Mouse (Mus musculus): ENCODE data around the gene Tspan5. TPM values are rescaled to one million over a fixed set of nuclear protein-coding genes. Genes with fewer than 3 reads are reported as not detected.

The Tspan5 gene
- total RNA-seq, 2 experiments from 2014 or later = 7.0 to 9.1 TPM

DNA sequence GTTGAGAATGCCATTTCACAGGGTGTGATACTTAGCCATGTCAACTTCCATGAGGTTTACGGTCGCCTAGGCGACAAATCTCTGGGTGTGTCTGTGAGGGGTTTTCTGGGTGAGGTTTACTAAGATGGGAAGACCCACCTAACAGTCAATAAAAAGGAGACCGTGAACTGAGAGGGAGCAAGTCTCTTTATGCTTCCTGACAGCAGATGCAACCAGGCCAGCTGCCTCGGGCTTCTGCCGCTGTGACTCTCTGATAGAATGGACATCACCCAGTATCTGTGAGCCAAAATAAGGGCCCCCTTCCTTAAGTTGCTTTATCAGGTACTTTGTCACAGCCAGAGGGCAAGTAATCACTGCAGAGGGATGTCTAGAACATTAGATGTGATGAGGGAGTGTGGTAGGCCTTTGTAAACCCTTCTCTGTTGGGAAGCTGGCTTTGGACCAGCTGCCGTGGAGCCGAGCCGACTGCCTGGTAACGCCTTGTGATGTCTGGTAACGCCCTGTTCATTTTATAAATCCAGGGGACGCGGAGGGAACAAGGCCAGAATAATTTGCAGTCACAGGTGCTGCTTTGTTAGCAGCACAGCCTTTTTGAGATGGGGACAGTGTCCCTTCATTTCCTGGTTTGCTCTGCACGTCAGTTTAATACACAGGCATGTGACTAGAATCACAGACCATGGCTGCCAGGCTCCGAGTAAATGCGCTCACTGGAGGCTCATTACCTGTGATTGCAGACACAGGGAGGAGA is 58.8 kb downstream of the Tspan5 start:
- intact Hi-C loops (cut with DNase I; ENCODE audit: low total_unique reads) = no loop called here
- DNase-seq = peak; percentile 55

DNA sequence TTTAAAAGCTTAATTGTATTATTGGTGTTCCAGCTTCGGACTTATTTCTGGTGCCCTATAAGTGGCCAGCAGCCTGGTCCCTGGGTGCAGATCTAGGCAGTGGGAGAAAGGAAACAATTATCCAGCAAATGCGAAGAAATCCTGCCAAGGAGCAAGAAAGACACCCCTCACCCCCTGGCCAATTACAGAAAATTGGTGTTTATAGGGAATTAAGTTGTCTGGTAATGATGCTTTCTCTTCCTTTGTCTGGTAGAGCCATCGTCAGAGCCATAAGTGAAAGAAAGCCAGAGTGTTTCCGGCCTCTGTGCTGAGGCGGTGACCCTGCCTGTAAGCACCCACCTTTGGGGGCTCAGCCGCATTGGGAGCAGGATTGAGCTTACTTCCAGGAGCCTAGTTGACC is 59.7 kb downstream of the Tspan5 start:
- intact Hi-C loops (cut with DNase I; ENCODE audit: low total_unique reads) = no loop called here
- no peak for DNase-seq

DNA sequence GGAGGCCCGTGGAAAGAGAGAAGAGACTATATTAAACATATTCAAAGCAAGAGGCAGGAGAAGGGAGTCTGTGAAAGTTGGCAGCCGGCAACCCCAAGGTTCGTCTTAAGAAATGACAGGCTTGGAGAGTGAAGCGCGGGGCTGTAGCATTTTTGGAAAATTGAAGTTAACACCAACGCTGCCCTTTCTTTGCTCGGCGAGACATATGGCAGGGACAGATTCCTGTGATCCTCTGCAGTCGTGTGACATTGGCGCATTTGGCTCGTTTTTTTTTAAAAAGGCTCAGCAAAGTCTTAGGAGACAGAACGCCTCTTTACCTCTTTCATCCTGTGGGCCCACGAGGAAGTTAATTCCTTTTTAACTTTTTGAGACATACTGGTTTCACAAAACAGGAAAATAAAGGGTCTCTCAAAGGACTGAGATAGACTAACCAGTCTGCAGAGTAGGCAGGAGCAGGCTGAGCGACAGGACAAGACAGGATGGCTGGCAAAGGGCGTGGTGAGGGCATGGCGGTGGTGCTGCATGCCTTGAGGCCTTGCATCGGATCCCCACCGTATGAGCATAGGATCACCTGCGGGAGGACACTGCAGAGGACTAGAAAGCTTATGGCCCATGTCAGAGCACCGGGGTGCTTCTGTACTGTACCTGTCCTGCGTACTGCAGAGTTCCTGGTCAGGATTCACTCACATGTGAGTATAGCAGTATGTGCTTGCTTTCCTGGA is 60.9 kb downstream of the Tspan5 start:
- intact Hi-C loops (cut with DNase I; ENCODE audit: low total_unique reads) = no loop called here
- no peak for DNase-seq

DNA sequence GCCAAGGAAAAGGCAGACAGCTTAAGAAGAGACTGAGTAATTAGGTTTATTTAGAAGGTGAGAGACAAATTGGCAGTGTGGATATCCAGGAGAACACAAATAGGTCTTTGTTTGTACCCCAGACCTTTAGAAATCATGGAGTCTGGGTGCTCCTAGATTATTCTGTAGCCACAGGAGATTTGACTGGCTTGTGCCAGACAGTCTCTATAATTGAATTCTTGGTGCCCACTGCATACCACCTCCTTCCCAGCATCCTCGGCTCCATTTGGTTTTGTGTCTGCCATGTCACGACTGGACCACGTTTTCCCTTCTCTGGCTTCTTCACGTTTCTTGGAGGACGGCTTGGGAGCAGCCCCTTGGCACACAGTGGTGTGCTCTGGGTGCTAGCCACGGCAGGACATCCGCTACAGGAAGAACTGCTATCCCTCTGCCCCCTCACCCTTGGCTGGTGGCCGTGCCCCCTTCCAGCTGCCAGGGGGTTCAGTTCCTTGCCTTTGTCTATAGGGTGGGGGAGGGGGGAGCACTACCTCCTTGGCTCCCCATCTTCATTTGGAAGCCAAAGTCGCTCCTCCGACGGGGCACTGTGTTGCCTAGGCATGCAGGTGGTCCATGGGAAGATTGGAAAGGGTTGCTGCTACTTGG is 61.6 kb downstream of the Tspan5 start:
- intact Hi-C loops (cut with DNase I; ENCODE audit: low total_unique reads) = no loop called here

DNA sequence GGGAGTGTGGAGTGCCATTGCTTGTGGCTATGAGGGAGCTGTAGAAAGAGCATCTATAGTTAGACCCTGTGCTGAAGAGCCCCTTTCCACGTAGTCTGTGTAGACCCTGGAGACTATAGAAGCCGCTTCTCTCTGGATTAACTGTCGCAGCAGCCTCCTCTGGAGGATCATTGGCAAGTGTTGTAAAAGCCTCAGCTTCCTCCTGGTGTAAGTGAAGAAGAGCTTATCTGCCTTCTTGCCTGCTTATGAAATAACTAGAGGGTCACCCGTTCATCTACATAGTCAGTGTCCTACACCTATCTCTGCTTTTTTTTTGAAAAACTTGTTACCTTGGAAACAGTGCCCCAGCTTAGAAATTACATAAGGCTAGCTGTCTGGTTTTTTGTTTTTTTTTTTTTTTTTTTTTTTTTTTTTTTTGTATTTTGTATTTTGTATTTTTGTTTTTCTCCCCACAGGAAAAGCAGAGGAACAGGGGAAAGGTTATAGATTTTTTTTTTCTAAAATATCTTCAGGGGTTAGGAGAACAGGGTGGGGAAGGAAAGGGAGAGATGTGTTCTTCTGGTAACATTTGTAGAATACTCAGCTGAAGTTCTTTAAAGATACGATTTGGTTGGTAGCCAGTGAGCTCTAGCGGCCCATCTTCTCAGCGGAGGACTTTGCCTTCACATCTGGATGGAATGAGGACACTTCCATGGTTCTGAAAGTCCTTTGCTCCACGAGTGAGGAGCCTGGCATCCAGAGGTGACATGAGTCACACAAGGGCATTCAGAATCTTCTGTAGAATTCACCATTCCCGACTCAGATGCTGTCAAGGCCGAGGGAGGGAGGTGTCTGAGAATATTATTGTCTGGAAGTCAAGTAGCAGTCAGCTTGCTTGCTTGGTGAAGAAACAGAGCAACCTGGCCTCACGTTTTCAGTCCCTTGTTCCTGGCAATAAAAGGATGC is 62.4 kb downstream of the Tspan5 start:
- intact Hi-C loops (cut with DNase I; ENCODE audit: low total_unique reads) = no loop called here

More for the DNA sequence above, 61.6 kb downstream of the Tspan5 start:
- DNase-seq = no peak

DNA sequence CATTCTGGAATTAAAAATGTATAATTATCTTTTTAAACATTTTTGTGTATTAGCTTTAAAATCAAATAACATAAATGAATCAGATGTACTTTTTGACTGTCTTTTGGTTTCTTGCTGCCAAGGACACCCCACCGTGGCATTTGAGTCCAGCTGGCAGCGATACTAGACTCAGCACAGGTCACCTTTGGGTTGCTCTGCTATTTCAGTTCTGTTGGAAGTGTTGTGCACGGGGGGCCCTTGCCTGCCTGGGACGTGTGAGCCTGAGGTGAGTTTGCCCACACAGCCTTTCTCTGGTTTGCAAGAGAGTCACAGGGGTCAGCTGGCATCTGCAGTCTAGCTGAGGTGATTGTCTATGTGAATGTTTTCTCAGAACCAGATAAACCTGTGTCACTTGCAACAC is 65.8 kb downstream of the Tspan5 start:
- intact Hi-C loops (cut with DNase I; ENCODE audit: low total_unique reads) = no loop called here
- no peak for DNase-seq

More for the DNA sequence above, 62.4 kb downstream of the Tspan5 start:
- no peak for DNase-seq

DNA sequence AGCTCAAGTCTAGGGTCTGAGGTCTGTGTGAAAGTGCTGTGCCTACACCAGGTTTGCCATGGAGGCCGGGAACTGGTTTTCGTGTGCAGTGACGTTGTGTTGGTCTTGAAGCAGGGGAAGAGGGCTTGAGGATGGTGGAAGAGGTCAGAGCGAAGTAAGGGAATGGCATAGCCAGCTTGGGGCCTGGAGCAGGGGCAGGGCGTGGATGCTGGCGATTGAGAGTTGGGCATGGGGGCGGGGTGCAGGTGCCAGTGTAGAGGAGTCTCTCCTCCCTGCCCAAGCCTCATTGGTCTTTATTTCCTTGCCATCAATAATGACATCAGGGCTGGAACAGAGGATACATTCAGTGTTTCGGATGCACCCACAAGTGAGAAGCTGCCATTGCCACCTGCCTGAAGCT is 67.5 kb downstream of the Tspan5 start:
- intact Hi-C loops (cut with DNase I; ENCODE audit: low total_unique reads) = no loop called here
- no peak for DNase-seq

DNA sequence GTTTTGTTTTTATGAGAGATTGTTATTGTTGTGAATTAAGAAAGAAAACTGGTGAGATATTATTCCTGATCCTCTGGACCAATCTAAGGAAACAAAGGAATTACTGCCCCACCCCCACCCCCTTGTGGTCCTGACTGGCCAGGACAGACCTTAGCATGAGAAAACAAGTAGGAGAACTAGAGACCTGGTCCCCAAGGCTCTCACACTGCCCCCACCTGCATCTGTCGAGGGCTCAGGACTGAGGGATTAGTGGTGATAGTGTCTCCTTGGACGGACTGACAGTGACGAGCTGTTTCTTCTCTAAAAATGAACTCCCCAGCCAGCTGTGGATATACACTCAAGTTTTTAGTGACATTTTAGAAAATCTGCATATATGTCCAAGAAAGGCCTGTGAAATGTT is 70.6 kb downstream of the Tspan5 start:
- intact Hi-C loops (cut with DNase I; ENCODE audit: low total_unique reads) = no loop called here
- DNase-seq = no peak

DNA sequence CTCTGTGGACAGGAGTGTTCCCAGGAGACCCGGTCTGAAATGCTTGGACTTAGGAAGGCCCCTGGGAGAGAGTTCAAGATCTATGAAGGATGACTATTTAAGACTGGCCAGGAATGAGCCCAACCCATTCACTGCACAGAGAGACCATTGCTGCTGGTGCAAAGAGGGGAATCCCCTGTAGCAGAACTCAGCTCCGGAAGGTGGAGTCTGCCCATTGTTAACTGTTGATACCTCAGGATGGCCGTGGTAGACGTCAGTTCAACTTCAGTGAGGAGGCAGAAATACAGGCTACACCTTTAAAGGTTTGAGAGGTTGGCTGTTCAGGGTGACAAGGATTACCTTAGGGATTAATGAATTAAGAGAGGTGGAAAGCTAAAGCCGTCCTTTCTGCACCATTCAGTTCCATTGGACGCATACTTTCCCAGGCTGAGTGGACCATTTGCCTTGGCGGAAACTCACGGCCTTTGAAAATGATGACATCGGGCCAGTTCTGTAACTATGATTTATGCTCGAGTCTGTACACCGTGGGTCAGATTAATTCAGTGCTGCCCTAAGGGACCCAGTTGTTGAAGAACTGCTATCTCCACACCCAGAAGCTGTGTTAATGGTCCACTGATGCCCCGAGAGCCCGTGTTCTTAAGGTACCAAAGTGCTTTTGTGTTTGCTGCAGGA is 71.3 kb downstream of the Tspan5 start:
- intact Hi-C loops (cut with DNase I; ENCODE audit: low total_unique reads) = no loop called here
- no peak for DNase-seq

DNA sequence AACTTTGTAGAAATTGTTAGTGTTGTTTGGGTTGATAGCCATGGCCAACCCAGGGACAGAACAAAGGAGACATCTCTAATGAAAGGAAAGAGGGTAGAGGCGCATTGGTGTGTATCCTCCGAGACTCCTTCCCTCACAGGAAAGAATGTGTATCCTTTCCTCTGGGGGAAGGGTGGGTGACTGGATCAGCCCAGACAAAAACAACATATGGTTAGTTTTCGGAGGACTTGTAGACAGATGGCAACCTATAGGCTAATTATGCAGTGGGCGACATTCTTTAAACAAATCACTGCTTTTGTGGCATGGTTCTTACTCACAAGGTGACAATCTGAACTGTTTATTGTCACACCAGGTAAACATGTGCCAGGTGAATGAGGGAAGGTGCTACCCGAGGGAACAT is 72.5 kb downstream of the Tspan5 start:
- intact Hi-C loops (cut with DNase I; ENCODE audit: low total_unique reads) = no loop called here
- DNase-seq = no peak

DNA sequence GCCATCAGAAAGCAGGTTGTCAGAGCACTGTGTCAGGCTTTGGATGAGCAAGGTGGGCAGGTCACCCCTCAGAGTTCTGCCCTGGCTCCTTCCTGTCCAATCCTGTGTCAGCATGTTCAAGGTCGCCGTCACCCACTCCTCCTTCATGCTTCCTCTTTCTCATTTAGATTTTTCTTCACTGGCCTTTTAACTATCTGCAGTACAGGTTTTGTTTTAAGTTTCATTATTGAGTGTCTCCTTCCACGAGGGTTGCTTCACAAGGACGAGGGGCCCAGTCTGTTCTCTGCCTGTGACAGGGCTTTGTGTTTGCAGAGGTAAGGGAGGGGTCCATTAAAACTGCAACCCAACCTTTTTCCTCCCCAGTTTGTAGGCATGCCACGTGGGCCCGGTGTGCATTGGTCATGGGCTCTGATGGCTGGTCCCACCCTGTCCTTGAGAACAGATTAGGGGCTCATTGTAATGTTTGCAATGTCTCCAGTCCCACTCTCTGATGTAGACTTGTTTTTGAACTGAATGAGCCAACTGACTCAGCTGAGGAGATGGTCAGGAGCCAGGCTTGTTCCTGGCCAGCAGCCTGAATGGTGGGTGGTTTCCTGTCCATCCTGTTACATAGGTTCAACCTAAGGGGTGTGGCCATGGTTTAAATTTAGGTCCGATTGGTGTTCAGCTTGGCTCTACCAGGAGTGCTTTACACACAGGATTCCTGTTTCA is 73.3 kb downstream of the Tspan5 start:
- DNase-seq = peak; percentile 16
- intact Hi-C loops (cut with DNase I; ENCODE audit: low total_unique reads) = no loop called here

DNA sequence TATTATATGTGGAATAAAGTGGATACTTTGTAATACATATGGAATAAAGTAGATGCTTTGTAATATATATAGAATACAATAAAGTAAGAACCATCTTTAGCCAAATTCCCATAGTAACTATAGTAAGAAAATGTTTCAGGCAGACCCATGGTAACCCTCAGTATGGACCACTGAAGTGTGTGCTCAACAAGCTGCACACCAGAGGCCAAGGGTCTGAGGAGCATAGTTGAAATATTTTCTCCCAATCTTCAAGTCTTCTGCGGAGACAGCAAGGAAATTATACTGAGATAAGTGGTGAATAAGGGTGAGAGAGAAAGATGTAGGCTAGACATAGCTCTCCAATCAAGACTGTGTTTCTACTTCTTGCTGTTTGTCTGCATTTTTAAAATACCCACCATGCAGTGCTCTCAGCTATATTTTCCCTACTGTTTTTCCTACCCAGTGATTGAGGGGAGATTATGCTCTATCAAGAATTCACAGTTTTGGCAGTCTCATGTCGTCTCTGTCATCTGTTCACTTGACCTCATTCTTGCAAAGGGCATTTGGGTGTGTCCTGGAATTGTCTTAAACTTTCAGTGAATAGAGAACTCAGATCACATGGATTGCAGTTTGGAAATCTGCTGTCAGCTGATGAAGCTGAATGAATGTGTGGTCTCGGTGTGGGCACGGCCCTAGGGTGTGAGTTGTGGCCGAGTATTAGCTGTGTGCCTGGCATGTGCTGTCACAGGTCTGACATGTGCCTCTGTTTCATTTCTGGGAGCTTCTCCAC is 75.1 kb downstream of the Tspan5 start:
- intact Hi-C loops (cut with DNase I; ENCODE audit: low total_unique reads) = no loop called here
- no peak for DNase-seq

DNA sequence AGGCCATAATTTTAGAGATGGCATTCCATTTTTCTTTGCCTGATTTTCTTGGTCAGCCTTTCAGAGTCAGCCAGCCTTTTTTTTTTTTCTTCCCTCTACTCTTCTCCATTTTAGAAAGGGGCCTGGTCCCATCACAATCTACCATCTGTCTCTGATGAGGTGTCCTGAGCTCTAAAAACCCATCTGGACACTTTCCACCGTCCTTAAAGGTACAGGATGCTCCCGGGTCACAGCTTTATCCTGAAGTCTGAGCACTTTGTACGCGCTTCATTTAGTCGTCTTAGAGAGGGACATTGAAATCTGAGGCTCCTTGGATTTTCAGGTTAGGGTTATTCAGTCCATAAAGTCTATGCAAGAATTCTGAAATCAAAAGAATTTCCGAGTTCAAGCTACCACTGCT is 77.9 kb downstream of the Tspan5 start:
- intact Hi-C loops (cut with DNase I; ENCODE audit: low total_unique reads) = no loop called here
- no peak for DNase-seq

DNA sequence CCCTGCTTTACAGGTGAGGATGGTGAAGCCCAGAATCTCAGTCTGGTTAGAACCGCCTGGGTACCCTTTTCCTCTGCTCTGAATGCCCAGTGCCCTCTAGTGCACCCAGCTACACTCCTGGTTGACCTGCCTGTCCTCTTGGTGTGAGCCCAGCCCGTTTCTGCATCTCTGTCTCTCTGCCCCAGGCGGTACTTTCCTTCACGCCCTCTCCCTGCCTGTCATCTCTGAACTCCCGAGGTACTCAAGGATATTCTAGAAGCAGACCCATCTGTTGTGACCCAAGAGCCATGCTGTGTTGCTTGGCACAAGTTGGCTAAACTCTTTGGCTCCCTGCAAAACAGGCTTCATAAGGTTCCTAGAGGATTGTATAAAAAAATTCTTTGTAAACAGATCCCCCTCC is 78.3 kb downstream of the Tspan5 start:
- intact Hi-C loops (cut with DNase I; ENCODE audit: low total_unique reads) = no loop called here
- DNase-seq = no peak

DNA sequence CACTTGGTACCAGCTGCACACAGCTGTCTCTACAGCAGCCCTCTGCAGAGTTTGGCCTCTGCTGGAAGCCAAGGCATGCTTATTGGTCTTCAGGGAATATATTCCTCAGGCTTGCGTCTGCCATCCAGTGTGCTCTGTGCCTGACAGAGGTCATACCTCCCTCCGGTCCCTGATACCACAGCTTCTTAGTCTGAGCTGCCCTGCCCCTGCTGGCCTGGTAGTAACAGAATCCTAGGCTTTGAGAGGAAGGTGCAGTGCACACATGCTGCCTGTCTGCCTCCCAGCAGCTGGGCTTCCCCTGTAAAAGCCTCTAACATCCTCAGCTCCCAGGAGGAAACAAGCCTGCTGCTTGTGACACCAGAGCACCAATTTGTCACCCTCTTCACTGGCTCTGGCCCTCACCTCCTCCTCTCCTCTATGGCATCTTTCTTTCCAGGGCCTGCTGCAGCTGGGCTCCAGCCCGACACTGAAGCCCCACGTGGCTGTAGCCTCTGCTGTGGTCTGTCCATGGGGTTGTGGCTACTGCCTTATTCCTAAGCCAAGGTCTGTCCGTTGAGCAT is 80.0 kb downstream of the Tspan5 start:
- intact Hi-C loops (cut with DNase I; ENCODE audit: low total_unique reads) = no loop called here
- no peak for DNase-seq

DNA sequence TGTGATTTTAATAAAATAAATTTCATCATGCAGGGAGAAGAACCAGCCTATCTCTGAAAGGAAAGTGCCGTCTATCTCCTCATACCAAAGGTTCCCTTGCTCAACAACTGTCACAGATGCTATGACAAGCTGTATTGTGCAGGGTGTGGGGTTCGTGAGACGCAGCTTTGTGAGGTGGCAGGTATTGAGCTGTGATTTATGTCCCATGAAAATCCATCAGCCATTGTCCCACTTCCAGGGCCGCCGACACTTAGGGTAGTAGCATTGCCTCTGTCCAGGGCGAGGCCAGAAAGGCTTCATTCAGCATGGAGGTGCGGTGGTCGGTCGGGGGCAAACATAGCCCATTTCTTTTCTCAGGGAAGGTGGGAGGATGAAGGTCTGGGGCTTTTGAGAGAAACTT is 81.9 kb downstream of the Tspan5 start:
- no peak for DNase-seq
- intact Hi-C loops (cut with DNase I; ENCODE audit: low total_unique reads) = no loop called here

DNA sequence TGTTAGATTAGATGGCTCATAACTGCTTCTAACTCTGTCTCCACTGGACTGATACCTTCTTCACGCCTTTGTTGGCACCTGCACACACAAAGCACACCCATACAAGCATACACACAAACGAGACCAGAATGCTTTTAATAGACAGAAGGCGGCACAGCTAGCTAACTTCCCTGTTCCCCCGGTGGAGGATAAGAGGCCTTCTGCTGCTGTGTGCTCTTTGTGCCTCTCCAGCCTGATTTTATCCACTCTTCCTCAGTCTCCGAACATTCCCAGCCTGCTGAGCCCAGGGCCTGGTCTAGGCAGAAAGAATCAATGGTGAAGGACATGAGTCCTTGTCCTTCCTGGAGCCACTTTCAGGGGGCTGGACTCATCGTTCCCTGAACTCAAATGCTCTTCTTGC is 83.3 kb downstream of the Tspan5 start:
- intact Hi-C loops (cut with DNase I; ENCODE audit: low total_unique reads) = no loop called here
- no peak for DNase-seq

Data from gastrocnemius, postnatal 14 days (tissue).